Mouse (Mus musculus): ENCODE data around the gene Sgms1. TPM values are rescaled to one million over a fixed set of nuclear protein-coding genes. Genes with fewer than 3 reads are reported as not detected.
A peak's percentile ranks its signal among the peaks of the same experiment; 100 is the strongest.

Gene Sgms1
- polyA plus RNA-seq, 1 experiment: 42.1 TPM

DNA sequence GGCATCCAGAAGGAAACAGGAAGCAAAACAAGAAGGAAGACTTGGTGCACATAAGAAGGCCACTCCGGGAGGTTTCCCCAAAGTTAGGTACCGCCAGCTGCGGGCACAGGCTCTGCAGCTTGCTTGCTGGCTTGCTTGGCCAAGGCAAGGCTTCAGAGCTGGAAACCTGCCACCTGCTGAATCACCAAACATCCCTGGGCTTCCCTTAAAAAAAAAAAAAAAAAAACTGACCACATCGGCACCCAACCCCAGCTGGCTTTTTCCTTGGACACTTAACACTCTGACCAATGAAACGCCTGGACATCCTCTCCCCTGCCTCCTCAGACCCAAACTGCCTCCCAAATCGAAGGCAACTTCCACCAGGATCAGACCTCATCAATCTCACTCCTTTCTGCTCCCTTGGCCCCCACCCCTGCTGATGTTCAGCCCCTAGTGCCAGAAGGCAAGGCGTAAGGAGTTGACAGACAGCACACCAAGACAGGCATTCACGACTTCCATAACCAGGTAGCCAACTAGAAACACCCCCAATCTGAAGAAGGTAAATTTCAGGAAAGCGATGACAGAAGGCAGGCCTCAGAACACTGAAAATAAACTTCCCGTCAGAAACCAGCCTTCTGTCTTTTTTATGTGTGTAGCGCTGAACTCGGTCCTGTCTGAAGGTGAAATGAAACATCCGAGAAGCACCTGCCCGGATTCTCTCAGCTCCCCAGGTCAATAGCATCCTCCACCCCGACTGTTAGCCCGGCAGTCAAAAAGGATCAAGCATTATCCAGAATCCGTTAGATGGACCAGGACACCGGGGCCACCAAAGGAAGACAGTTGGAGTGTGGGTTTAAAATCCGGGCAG lies 2.7 kb downstream of the Sgms1 start:
- Histone ChIP-seq H3K27ac (ENCODE audit: insufficient read depth, low read depth, low read length) (no peak overlapping the region), H3K4me1 (ENCODE audit: control insufficient read depth, insufficient read depth, low read length) (peaks cover 32% of the 10 kb centered on the region), H3K4me3 (ENCODE audit: insufficient read depth, low read length) (peak overlapping the region; percentile 79)
- TF ChIP-seq POLR2A (IDR thresholded peaks at IDR 0.05; ENCODE audit: borderline replicate concordance, low read depth, low read length) (no peak), CTCF (IDR thresholded peaks at IDR 0.05; ENCODE audit: low read depth, low read length) (no peak)

DNA sequence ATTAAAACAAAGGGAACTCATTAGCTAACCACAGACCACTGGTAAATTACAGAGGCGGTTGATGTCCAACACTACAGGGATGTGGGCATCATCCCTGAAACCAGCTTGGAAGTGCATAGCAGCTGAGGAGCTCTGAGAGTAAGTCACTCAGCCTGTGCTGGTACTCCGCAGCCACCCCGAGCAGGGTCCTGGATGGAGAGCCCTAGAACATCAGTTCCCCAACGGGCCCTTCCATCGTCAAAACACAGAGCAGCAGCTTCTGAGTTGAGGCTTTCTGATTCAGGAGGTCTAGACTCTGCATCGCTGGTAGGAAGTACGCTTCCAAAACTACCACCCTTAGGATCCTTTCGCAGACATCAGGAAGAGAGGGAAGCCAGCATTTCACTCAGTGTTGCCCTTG lies 5.8 kb downstream of the Sgms1 start:
- Histone ChIP-seq H3K27ac (ENCODE audit: insufficient read depth, low read depth, low read length) (no peak overlapping the region), H3K4me1 (ENCODE audit: control insufficient read depth, insufficient read depth, low read length) (peaks cover 44% of the 10 kb centered on the region), H3K4me3 (ENCODE audit: insufficient read depth, low read length) (no peak overlapping the region)
- TF ChIP-seq POLR2A (IDR thresholded peaks at IDR 0.05; ENCODE audit: borderline replicate concordance, low read depth, low read length) (no peak), CTCF (IDR thresholded peaks at IDR 0.05; ENCODE audit: low read depth, low read length) (no peak)

DNA sequence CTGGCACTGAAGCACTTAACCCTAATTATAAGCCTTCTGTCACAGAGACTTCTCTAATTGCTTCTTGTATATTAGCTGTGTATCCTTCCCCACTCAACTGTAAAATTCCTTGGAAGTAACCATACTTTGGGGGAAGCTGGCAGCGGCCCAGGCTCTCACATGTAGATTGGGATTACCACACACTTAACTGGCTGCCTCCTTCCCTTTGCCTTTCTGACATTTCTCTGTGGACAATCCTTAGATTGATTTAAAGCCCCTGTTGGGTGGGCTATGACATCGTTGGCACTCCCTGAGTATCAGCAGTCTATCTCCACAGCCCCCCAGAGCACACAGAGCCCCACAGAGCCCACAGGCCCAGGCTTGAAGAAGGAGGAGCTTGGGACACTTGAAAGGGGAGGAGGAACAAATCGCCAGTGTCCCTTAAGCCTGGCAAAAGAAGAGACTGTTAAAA lies 8.0 kb downstream of the Sgms1 start:
- peaks cover 49% of the 10 kb centered on the region for H3K4me1 ChIP-seq (ENCODE audit: control insufficient read depth, insufficient read depth, low read length)
- TF ChIP-seq POLR2A (IDR thresholded peaks at IDR 0.05; ENCODE audit: borderline replicate concordance, low read depth, low read length): no peak
- H3K4me3 ChIP-seq (ENCODE audit: insufficient read depth, low read length): no peak overlapping the region
- H3K27ac ChIP-seq (ENCODE audit: insufficient read depth, low read depth, low read length): no peak overlapping the region

DNA sequence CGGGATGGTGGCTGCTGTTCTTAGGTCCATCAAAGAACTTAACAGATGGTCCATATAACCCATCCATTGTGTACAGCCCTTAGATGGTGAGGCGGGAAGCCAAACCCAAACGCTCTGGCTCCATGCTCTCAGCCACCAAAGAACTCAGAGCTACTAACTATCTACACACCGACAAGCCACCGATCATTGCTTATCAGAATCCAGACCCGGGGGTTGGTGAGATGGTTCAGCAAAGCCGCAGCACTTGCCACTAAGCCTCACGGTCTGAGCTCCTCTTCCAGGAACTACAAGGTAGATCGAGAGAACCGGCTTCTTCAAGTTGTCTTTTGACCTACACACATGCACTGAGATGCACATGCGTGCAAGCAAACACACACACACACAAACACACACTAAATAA lies 8.8 kb downstream of the Sgms1 start:
- TF ChIP-seq CTCF (IDR thresholded peaks at IDR 0.05; ENCODE audit: low read depth, low read length) (no peak), POLR2A (IDR thresholded peaks at IDR 0.05; ENCODE audit: borderline replicate concordance, low read depth, low read length) (no peak)

GRCm38 (mm10) chr19:32379239-32379920 lies 10.1 kb downstream of the Sgms1 start:
- Histone ChIP-seq H3K4me1 (ENCODE audit: control insufficient read depth, insufficient read depth, low read length) (peaks cover 43% of the 10 kb centered on the region), H3K4me3 (ENCODE audit: insufficient read depth, low read length) (no peak overlapping the region), H3K27ac (ENCODE audit: insufficient read depth, low read depth, low read length) (no peak overlapping the region)
- no peak for TF ChIP-seq POLR2A (IDR thresholded peaks at IDR 0.05; ENCODE audit: borderline replicate concordance, low read depth, low read length)
- no peak for TF ChIP-seq CTCF (IDR thresholded peaks at IDR 0.05; ENCODE audit: low read depth, low read length)

More for the DNA sequence above, 8.8 kb downstream of the Sgms1 start:
- Histone ChIP-seq H3K4me3 (ENCODE audit: insufficient read depth, low read length) (no peak overlapping the region), H3K4me1 (ENCODE audit: control insufficient read depth, insufficient read depth, low read length) (peaks cover 48% of the 10 kb centered on the region), H3K27ac (ENCODE audit: insufficient read depth, low read depth, low read length) (no peak overlapping the region)

- peaks cover 37% of the 10 kb centered on the region for H3K4me1 ChIP-seq (ENCODE audit: control insufficient read depth, insufficient read depth, low read length)
- H3K4me3 ChIP-seq (ENCODE audit: insufficient read depth, low read length): no peak overlapping the region
- no peak overlapping the region for H3K27ac ChIP-seq (ENCODE audit: insufficient read depth, low read depth, low read length)
- TF ChIP-seq CTCF (IDR thresholded peaks at IDR 0.05; ENCODE audit: low read depth, low read length) (no peak), POLR2A (IDR thresholded peaks at IDR 0.05; ENCODE audit: borderline replicate concordance, low read depth, low read length) (no peak)
Measured at GRCm38 (mm10) chr19:32378581-32378980, 10.9 kb downstream of the Sgms1 start.

- Histone ChIP-seq H3K27ac (ENCODE audit: insufficient read depth, low read depth, low read length) (no peak overlapping the region), H3K4me1 (ENCODE audit: control insufficient read depth, insufficient read depth, low read length) (peaks cover 39% of the 10 kb centered on the region), H3K4me3 (ENCODE audit: insufficient read depth, low read length) (no peak overlapping the region)
- no peak for TF ChIP-seq CTCF (IDR thresholded peaks at IDR 0.05; ENCODE audit: low read depth, low read length)
- no peak for TF ChIP-seq POLR2A (IDR thresholded peaks at IDR 0.05; ENCODE audit: borderline replicate concordance, low read depth, low read length)
Measured at GRCm38 (mm10) chr19:32377701-32378325, 11.7 kb downstream of the Sgms1 start.

DNA sequence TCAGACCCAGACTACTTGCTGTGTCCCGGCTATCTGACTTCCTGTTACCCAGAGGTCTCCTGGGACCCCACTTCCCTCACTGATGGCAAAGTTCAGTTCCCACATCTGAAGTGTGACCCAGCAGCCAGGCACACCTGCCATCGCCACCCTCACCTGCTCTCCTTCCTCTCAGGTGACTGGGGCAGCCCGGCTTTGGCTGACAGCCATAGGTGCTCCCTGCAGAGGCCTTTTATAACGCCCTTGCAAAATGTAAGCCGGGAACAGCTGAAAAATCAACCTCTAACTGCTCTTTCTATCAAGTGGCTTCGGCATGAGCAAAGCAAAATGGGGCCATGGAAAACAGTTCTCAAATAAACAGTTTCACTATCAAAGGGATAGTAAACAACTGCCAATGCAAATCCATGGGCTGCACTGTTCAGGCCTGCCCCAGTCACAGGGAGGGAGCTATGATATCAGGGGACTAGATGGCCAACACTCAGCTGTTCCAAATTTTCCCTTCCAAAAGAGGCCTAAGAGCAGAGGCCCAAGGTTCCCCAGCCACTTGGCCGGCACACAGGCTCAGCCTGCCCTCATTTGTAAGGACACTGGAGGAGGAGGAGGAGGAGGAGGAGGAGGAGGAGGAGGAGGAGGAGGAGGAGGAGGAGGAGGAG lies 12.5 kb downstream of the Sgms1 start:
- Histone ChIP-seq H3K4me1 (ENCODE audit: control insufficient read depth, insufficient read depth, low read length) (peaks cover 46% of the 10 kb centered on the region), H3K27ac (ENCODE audit: insufficient read depth, low read depth, low read length) (no peak overlapping the region), H3K4me3 (ENCODE audit: insufficient read depth, low read length) (no peak overlapping the region)
- TF ChIP-seq CTCF (IDR thresholded peaks at IDR 0.05; ENCODE audit: low read depth, low read length): no peak
- TF ChIP-seq POLR2A (IDR thresholded peaks at IDR 0.05; ENCODE audit: borderline replicate concordance, low read depth, low read length): no peak

DNA sequence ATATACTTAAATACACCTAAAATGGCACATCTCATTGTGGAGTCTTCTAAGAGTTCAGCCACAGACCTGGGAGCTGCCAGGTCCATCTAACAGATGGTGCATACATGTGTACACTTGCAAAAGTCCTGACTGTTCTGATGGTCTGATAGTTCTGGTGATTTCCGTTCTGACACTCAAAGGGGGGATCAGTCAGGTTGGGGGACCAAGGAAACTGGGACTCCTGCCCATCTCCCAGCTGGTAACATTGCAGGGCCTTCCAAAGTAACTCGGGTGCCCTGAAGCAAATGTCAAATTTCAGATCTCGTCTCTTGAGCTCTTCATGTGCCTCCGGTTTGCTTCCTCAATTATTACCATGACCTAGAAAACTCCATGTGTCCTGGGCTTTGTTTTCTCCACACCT lies 13.5 kb downstream of the Sgms1 start:
- Histone ChIP-seq H3K4me3 (ENCODE audit: insufficient read depth, low read length) (no peak overlapping the region), H3K27ac (ENCODE audit: insufficient read depth, low read depth, low read length) (no peak overlapping the region), H3K4me1 (ENCODE audit: control insufficient read depth, insufficient read depth, low read length) (peaks cover 37% of the 10 kb centered on the region)
- no peak for TF ChIP-seq CTCF (IDR thresholded peaks at IDR 0.05; ENCODE audit: low read depth, low read length)
- TF ChIP-seq POLR2A (IDR thresholded peaks at IDR 0.05; ENCODE audit: borderline replicate concordance, low read depth, low read length): no peak
